ENCODE assay signal across 29 mouse cellular contexts in the genomic region with DNA sequence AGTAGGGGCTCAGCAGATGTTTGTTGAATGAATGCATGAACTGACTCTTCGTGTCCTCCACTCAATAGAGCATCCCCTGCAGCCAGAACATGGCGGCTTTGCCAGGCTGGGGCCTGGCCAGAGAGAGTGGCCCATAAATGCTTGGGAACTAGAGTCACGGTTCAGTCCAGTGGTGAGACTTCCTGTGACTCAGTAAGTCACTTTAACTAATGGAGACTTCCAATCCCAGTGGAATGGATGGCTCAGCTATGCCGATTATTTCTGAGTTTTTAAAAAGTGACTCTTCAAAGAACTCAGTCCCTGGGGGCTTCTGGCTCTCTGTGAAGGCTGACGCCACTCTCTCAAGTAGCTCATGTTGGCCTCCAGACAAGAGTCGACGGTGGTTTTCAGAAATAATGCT.
DNase-seq lines count a peak whose midpoint lies in the region; ATAC-seq and TF ChIP-seq lines count a peak whose summit lies in the region.
"Had no signal": no experiment of that assay in that cellular context is flagged by ENCODE, and none has a peak within 500 bp of the region (broad histone marks: within the 10 kb centered on the region; RNA-seq: fewer than 3 reads in every experiment).

No protein-coding gene starts in this region.

- H3K4me2 ChIP-seq in kidney, postnatal 0 days (ENCODE audit: low read length) = no peak overlapping the region
- H3K4me2 ChIP-seq: heart, embryonic 15.5 days; hindbrain, embryonic 14.5 days; liver, embryonic 12.5 days; neural tube, embryonic 15.5 days had no signal

- H3K9me3 ChIP-seq in kidney, postnatal 0 days (replicated peaks; ENCODE audit: low read length) = no peaks in the 10 kb centered on the region
- H3K9me3 ChIP-seq: heart, embryonic 10.5 days; heart, embryonic 15.5 days; liver, embryonic 12.5 days; neural tube, embryonic 15.5 days had no signal

- no peak for ATAC-seq in kidney, postnatal 0 days (replicated peaks; ENCODE audit: low FRiP score, low read depth)
- ATAC-seq: CD4-positive, CD25-positive, alpha-beta regulatory T cell, adult 4 months; forebrain, embryonic 14.5 days; intestine, postnatal 0 days; liver, embryonic 12.5 days; liver, postnatal 0 days had no signal

- H3K4me3 ChIP-seq in kidney, postnatal 0 days (replicated peaks; ENCODE audit: low read depth, low read length) = no peak overlapping the region
- H3K4me3 ChIP-seq: heart, embryonic 10.5 days; heart, embryonic 15.5 days; liver, embryonic 12.5 days; neural tube, embryonic 15.5 days had no signal

- 67% methylated on average over 7 of the region's 7 CpGs for WGBS in kidney, postnatal 0 days

- no peak overlapping the region for H3K9ac ChIP-seq in kidney, postnatal 0 days (ENCODE audit: low read depth, low read length)
- H3K9ac ChIP-seq: heart, embryonic 15.5 days; hindbrain, embryonic 14.5 days; liver, embryonic 12.5 days; liver, postnatal 0 days; neural tube, embryonic 15.5 days had no signal

- H3K27ac ChIP-seq in kidney, postnatal 0 days = no peak overlapping the region; the same call in 1 of the 2 replicates
- H3K27ac ChIP-seq: heart, embryonic 10.5 days; heart, embryonic 15.5 days; hindbrain, embryonic 14.5 days; liver, embryonic 12.5 days; neural tube, embryonic 15.5 days had no signal

- no peaks in the 10 kb centered on the region for H3K27me3 ChIP-seq in kidney, postnatal 0 days (ENCODE audit: insufficient read depth, low read length)

- no peak for TF ChIP-seq CTCF in kidney, postnatal 0 days (IDR thresholded peaks at IDR 0.05; ENCODE audit: low read depth)

- H3K36me3 ChIP-seq in kidney, postnatal 0 days (ENCODE audit: insufficient read depth, low read length) = no peaks in the 10 kb centered on the region
- H3K36me3 ChIP-seq: heart, embryonic 10.5 days; heart, embryonic 15.5 days; liver, embryonic 12.5 days; neural tube, embryonic 15.5 days had no signal

- peaks cover 27% of the 10 kb centered on the region for H3K4me1 ChIP-seq in kidney, postnatal 0 days (replicated peaks; ENCODE audit: insufficient read depth, low read length)
- H3K4me1 ChIP-seq: liver, embryonic 12.5 days; neural tube, embryonic 15.5 days had no signal

- peak; percentile 40 for DNase-seq in kidney, postnatal 0 days (ENCODE audit: low spot score)
- no peak for DNase-seq in kidney, adult 18-20 months
- DNase-seq in lung, postnatal 36 days = peak; percentile 21
- DNase-seq in lung, adult 18-20 months = no peak
- peak; percentile 28 for DNase-seq in adipocyte (ENCODE audit: low spot score)
- DNase-seq in right cerebral cortex, adult 18-20 months = no peak
- no peak for DNase-seq in spleen, postnatal 14 days (ENCODE audit: low spot score in 2 of 2)
- DNase-seq: adrenal gland, adult 8-10 months; cerebellum, adult 11 months; cerebellum, adult 9-10 months; cerebellum, postnatal 36 days; gastrocnemius, postnatal 14 days; kidney, postnatal 25 days; layer of hippocampus, postnatal 36 days; left cerebral cortex, postnatal 4 days; liver, postnatal 0 days; midbrain, embryonic 14.5 days; retina, postnatal 1 day; right cerebral cortex, postnatal 25 days; spleen, adult 18-20 months; thymus, postnatal 4 days had no signal

Comparison
In these comparisons a context has a peak if more than half of its experiments do, and no peak if none do; other contexts are left out.
1. DNase-seq: peak in kidney, postnatal 0 days (single experiment), lung, postnatal 36 days (single experiment) and adipocyte (single experiment); none in kidney, adult 18-20 months (single experiment), lung, adult 18-20 months (0 of 2), right cerebral cortex, adult 18-20 months (single experiment) and spleen, postnatal 14 days (0 of 2).